Mouse (Mus musculus): ENCODE results near the gene Camkk1. TPM values are rescaled to one million over a fixed set of nuclear protein-coding genes. Genes with fewer than 3 reads are reported as not detected.

Camkk1 gene
- total RNA-seq, 2 experiments from 2014 or later: 102 to 106 TPM

GRCm38 (mm10) chr11:73044229-73044755 is 25.5 kb downstream of the Camkk1 start:
- intact Hi-C loops (cut with DNase I): no loop called here

GRCm38 (mm10) chr11:73044789-73045188 is 26.0 kb downstream of the Camkk1 start:
- no peak for DNase-seq (ENCODE audit: low spot score in 2 of 2)
- intact Hi-C loops (cut with DNase I): loop anchor here (5.0 kb wide), 1 partner anchor 117 kb away; no protein-coding TSS in a partner anchor

More at GRCm38 (mm10) chr11:73044229-73044755, 25.5 kb downstream of the Camkk1 start:
- DNase-seq (ENCODE audit: low spot score in 2 of 2): no peak

GRCm38 (mm10) chr11:73047542-73047996 is 28.8 kb downstream of the Camkk1 start, which contains the start of gene Ncbp3:
Ncbp3 (plus strand) TSS chr11:73047783.
- intact Hi-C loops (cut with DNase I): loop anchor here (5.0 kb wide), 1 partner anchor 120 kb away; no protein-coding TSS in a partner anchor
- DNase-seq (ENCODE audit: low spot score in 2 of 2): peak; percentile 94 to 95

GRCm38 (mm10) chr11:73048030-73048876 is 29.4 kb downstream of the Camkk1 start:
- no peak for DNase-seq (ENCODE audit: low spot score in 2 of 2)
- intact Hi-C loops (cut with DNase I): loop anchor here (5.0 kb wide), 1 partner anchor 121 kb away; no protein-coding TSS in a partner anchor

- DNase-seq (ENCODE audit: low spot score in 2 of 2): peak; percentile 63 to 76
- intact Hi-C loops (cut with DNase I): loop anchor here (5.0 kb wide), 1 partner anchor 122 kb away; no protein-coding TSS in a partner anchor
Measured at GRCm38 (mm10) chr11:73049335-73049734, 30.5 kb downstream of the Camkk1 start.

GRCm38 (mm10) chr11:73052795-73053194 is 34.0 kb downstream of the Camkk1 start:
- DNase-seq (ENCODE audit: low spot score in 2 of 2): no peak
- intact Hi-C loops (cut with DNase I): no loop called here

- no peak for DNase-seq (ENCODE audit: low spot score in 2 of 2)
- intact Hi-C loops (cut with DNase I): no loop called here
Measured at GRCm38 (mm10) chr11:73057701-73058100, 38.9 kb downstream of the Camkk1 start.

- DNase-seq (ENCODE audit: low spot score in 2 of 2): no peak
- intact Hi-C loops (cut with DNase I): no loop called here
Measured at GRCm38 (mm10) chr11:73059630-73060029, 40.8 kb downstream of the Camkk1 start.

GRCm38 (mm10) chr11:73061413-73061812 is 42.6 kb downstream of the Camkk1 start:
- intact Hi-C loops (cut with DNase I): no loop called here
- DNase-seq (ENCODE audit: low spot score in 2 of 2): no peak

- DNase-seq (ENCODE audit: low spot score in 2 of 2): no peak
- intact Hi-C loops (cut with DNase I): loop anchor here (2.0 kb wide), 1 partner anchor 31 kb away; no protein-coding TSS in a partner anchor
Measured at GRCm38 (mm10) chr11:73071839-73072238, 53.0 kb downstream of the Camkk1 start.

- no peak for DNase-seq (ENCODE audit: low spot score in 2 of 2)
- intact Hi-C loops (cut with DNase I): no loop called here
Measured at GRCm38 (mm10) chr11:73076295-73076694, 57.5 kb downstream of the Camkk1 start.

GRCm38 (mm10) chr11:73076733-73077132 is 57.9 kb downstream of the Camkk1 start:
- intact Hi-C loops (cut with DNase I): no loop called here
- no peak for DNase-seq (ENCODE audit: low spot score in 2 of 2)

- no peak for DNase-seq (ENCODE audit: low spot score in 2 of 2)
- intact Hi-C loops (cut with DNase I): no loop called here
Measured at GRCm38 (mm10) chr11:73077211-73077720, 58.5 kb downstream of the Camkk1 start.

GRCm38 (mm10) chr11:73078615-73079014 is 59.8 kb downstream of the Camkk1 start:
- intact Hi-C loops (cut with DNase I): no loop called here
- no peak for DNase-seq (ENCODE audit: low spot score in 2 of 2)

GRCm38 (mm10) chr11:73080306-73080705 is 61.5 kb downstream of the Camkk1 start:
- intact Hi-C loops (cut with DNase I): no loop called here
- no peak for DNase-seq (ENCODE audit: low spot score in 2 of 2)

- DNase-seq (ENCODE audit: low spot score in 2 of 2): no peak
- intact Hi-C loops (cut with DNase I): no loop called here
Measured at GRCm38 (mm10) chr11:73084303-73084702, 65.5 kb downstream of the Camkk1 start.

GRCm38 (mm10) chr11:73084804-73085231 is 66.0 kb downstream of the Camkk1 start:
- intact Hi-C loops (cut with DNase I): no loop called here
- DNase-seq (ENCODE audit: low spot score in 2 of 2): no peak

- no peak for DNase-seq (ENCODE audit: low spot score in 2 of 2)
- intact Hi-C loops (cut with DNase I): no loop called here
Measured at GRCm38 (mm10) chr11:73085391-73085790, 66.6 kb downstream of the Camkk1 start.

- no peak for DNase-seq (ENCODE audit: low spot score in 2 of 2)
- intact Hi-C loops (cut with DNase I): no loop called here
Measured at GRCm38 (mm10) chr11:73087700-73088480, 69.1 kb downstream of the Camkk1 start.

- no peak for DNase-seq (ENCODE audit: low spot score in 2 of 2)
- intact Hi-C loops (cut with DNase I): no loop called here
Measured at GRCm38 (mm10) chr11:73090283-73090682, 71.5 kb downstream of the Camkk1 start, which contains the start of gene Itgae. Itgae (plus strand) TSS chr11:73090583.
